ENCODE assay signal across 12 mouse cellular contexts in the genomic region with DNA sequence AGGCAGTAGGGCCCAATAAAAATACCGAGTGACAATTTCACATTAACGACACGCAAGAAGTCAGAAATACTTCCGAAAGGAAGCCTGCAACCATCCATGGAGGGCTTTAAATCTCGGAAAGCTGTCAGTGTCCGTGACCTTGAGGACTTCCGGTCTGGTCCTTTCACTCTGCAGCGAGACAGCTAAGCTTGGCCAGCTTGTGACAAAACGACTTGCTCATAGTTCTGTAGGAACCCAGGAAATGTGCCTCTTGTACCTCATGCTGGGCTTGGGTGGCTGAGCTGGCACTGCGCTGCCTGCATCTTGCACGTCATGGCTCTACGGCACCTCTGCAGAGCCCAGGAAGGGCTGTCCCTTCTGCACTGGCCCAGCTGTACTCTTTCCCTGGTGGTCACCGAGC.
DNase-seq lines count a peak whose midpoint lies in the region; ATAC-seq lines count a peak whose summit lies in the region.
"Had no signal": no experiment of that assay in that cellular context is flagged by ENCODE, and none has a peak within 500 bp of the region (broad histone marks: within the 10 kb centered on the region; RNA-seq: fewer than 3 reads in every experiment).

No protein-coding gene starts in this region.

- no peak for DNase-seq in heart, adult 9 months (ENCODE audit: low spot score in 2 of 2)
- DNase-seq in lung, postnatal 14 days = no peak
- DNase-seq in kidney, adult 8-10 months = peak; percentile 19 to 37
- DNase-seq in kidney, postnatal 4 days = peak; percentile 57 to 70
- DNase-seq in ovary, postnatal 10 days (ENCODE audit: low spot score) = no peak
- no peak for DNase-seq in cerebellum, postnatal 10 days
- DNase-seq: right cerebral cortex, adult 18-20 months had no signal

- H3K27ac ChIP-seq in heart, embryonic 13.5 days (replicated peaks) = peak overlapping the region; percentile 59
- H3K27ac ChIP-seq in lung, embryonic 16.5 days (ENCODE audit: low read length) = no peak overlapping the region
- H3K27ac ChIP-seq: embryonic facial prominence, embryonic 13.5 days; forebrain, embryonic 10.5 days; liver, embryonic 12.5 days had no signal

- H3K4me1 ChIP-seq in heart, embryonic 13.5 days = peaks cover 94% of the 10 kb centered on the region
- H3K4me1 ChIP-seq in lung, embryonic 16.5 days (replicated peaks; ENCODE audit: control insufficient read depth, insufficient read depth, low read length) = peaks cover 12% of the 10 kb centered on the region

- no peaks in the 10 kb centered on the region for H3K27me3 ChIP-seq in heart, embryonic 13.5 days (replicated peaks)
- no peaks in the 10 kb centered on the region for H3K27me3 ChIP-seq in lung, embryonic 16.5 days (ENCODE audit: control insufficient read depth, insufficient read depth, low read depth, low read length)
- H3K27me3 ChIP-seq: embryonic facial prominence, embryonic 13.5 days; liver, embryonic 12.5 days had no signal

- no peaks in the 10 kb centered on the region for H3K36me3 ChIP-seq in heart, embryonic 13.5 days
- H3K36me3 ChIP-seq in lung, embryonic 16.5 days (ENCODE audit: control insufficient read depth, insufficient read depth, low read length) = no peaks in the 10 kb centered on the region
- H3K36me3 ChIP-seq: embryonic facial prominence, embryonic 13.5 days; forebrain, embryonic 10.5 days; liver, embryonic 12.5 days had no signal

- no peaks in the 10 kb centered on the region for H3K9me3 ChIP-seq in heart, embryonic 13.5 days
- H3K9me3 ChIP-seq in lung, embryonic 16.5 days (ENCODE audit: control insufficient read depth, low read length) = no peaks in the 10 kb centered on the region
- H3K9me3 ChIP-seq: embryonic facial prominence, embryonic 13.5 days; forebrain, embryonic 10.5 days; liver, embryonic 12.5 days had no signal

- H3K4me3 ChIP-seq in heart, embryonic 13.5 days = no peak overlapping the region
- H3K4me3 ChIP-seq in lung, embryonic 16.5 days (ENCODE audit: low read length) = no peak overlapping the region
- H3K4me3 ChIP-seq: embryonic facial prominence, embryonic 13.5 days; forebrain, embryonic 10.5 days; liver, embryonic 12.5 days had no signal

- WGBS in heart, embryonic 13.5 days = 56% methylated on average over 13 of the region's 13 CpGs
- WGBS in lung, embryonic 16.5 days = 61% methylated on average over 13 of the region's 13 CpGs

- peak overlapping the region; percentile 8; the same call in 1 of the 2 replicates for H3K9ac ChIP-seq in heart, embryonic 13.5 days
- H3K9ac ChIP-seq in lung, embryonic 16.5 days (ENCODE audit: low read length) = no peak overlapping the region
- H3K9ac ChIP-seq: embryonic facial prominence, embryonic 13.5 days; liver, embryonic 12.5 days had no signal

- no peak for ATAC-seq in heart, embryonic 13.5 days (ENCODE audit: extremely low read depth, insufficient number of reproducible peaks, low FRiP score, low TSS enrichment)
- 0 out of 2 replicates have a peak, but pooled peaks have one; percentile 30 for ATAC-seq in lung, embryonic 16.5 days (ENCODE audit: low read depth)
- ATAC-seq: liver, embryonic 12.5 days had no signal

- H3K4me2 ChIP-seq in heart, embryonic 13.5 days = peak overlapping the region; percentile 8; the same call in 1 of the 2 replicates
- no peak overlapping the region for H3K4me2 ChIP-seq in lung, embryonic 16.5 days (ENCODE audit: low read depth, low read length)
- H3K4me2 ChIP-seq: embryonic facial prominence, embryonic 13.5 days; liver, embryonic 12.5 days had no signal

Comparison
In these comparisons a context has a peak if more than half of its experiments do, and no peak if none do; other contexts are left out.
1. DNase-seq: peak in kidney, adult 8-10 months (2 of 2) and kidney, postnatal 4 days (2 of 2); none in heart, adult 9 months (0 of 2), lung, postnatal 14 days (single experiment), ovary, postnatal 10 days (single experiment) and cerebellum, postnatal 10 days (0 of 2).